Mouse (Mus musculus) cerebellum, adult 11 months (tissue): ENCODE data around the gene Tarsl2.

Experiments
- DNase-seq: peaks from one replicate; pipeline ENCODE4 v3.0.0; 2022

The Tarsl2 gene

GRCm38 (mm10) chr7:65657490-65658120, 12.9 kb downstream of the Tarsl2 start:
- no peak for DNase-seq

- no peak for DNase-seq
Measured at GRCm38 (mm10) chr7:65663225-65663790, 18.6 kb downstream of the Tarsl2 start.

GRCm38 (mm10) chr7:65663886-65664285, 19.2 kb downstream of the Tarsl2 start:
- DNase-seq = no peak

GRCm38 (mm10) chr7:65667491-65667890, 22.8 kb downstream of the Tarsl2 start:
- no peak for DNase-seq

- DNase-seq = no peak
Measured at GRCm38 (mm10) chr7:65678050-65678449, 33.4 kb downstream of the Tarsl2 start.

GRCm38 (mm10) chr7:65678900-65679595, 34.4 kb downstream of the Tarsl2 start:
- no peak for DNase-seq

GRCm38 (mm10) chr7:65681166-65681565, 36.5 kb downstream of the Tarsl2 start:
- DNase-seq = no peak

- DNase-seq = no peak
Measured at GRCm38 (mm10) chr7:65684256-65684835, 39.6 kb downstream of the Tarsl2 start.

- DNase-seq = no peak
Measured at GRCm38 (mm10) chr7:65686664-65687063, 42.0 kb downstream of the Tarsl2 start.

- no peak for DNase-seq
Measured at GRCm38 (mm10) chr7:65690869-65691268, 46.2 kb downstream of the Tarsl2 start, which contains the start of gene Tm2d3. Gene Tm2d3 (plus strand): TSS chr7:65691169.

GRCm38 (mm10) chr7:65691929-65692605, 47.4 kb downstream of the Tarsl2 start:
- no peak for DNase-seq

- DNase-seq = no peak
Measured at GRCm38 (mm10) chr7:65692883-65693282, 48.2 kb downstream of the Tarsl2 start.

GRCm38 (mm10) chr7:65693301-65693821, 48.7 kb downstream of the Tarsl2 start:
- peak; percentile 88 for DNase-seq

- no peak for DNase-seq
Measured at GRCm38 (mm10) chr7:65696450-65696849, 51.8 kb downstream of the Tarsl2 start.

GRCm38 (mm10) chr7:65702076-65702475, 57.4 kb downstream of the Tarsl2 start:
- DNase-seq = no peak

GRCm38 (mm10) chr7:65704818-65705242, 60.1 kb downstream of the Tarsl2 start:
- DNase-seq = peak; percentile 55

- DNase-seq = no peak
Measured at GRCm38 (mm10) chr7:65708506-65708905, 63.8 kb downstream of the Tarsl2 start.

GRCm38 (mm10) chr7:65710301-65710700, 65.6 kb downstream of the Tarsl2 start:
- DNase-seq = no peak

GRCm38 (mm10) chr7:65713782-65714181, 69.1 kb downstream of the Tarsl2 start:
- no peak for DNase-seq

- DNase-seq = no peak
Measured at GRCm38 (mm10) chr7:65714304-65714703, 69.6 kb downstream of the Tarsl2 start.

- DNase-seq = no peak
Measured at GRCm38 (mm10) chr7:65734024-65734423, 89.3 kb downstream of the Tarsl2 start.

GRCm38 (mm10) chr7:65735261-65735660, 90.6 kb downstream of the Tarsl2 start:
- no peak for DNase-seq
